Mouse (Mus musculus) G1E (cell line): ENCODE measurements around the gene Myh6. TPM values are rescaled to one million over a fixed set of nuclear protein-coding genes. Genes with fewer than 3 reads are reported as not detected.

ENCODE experiments used
- ATAC-seq: 2 replicates; pipeline ENCODE4 v1.8.0; 2016; ENCODE audit warnings: mild to moderate bottlenecking; ENCODE audit not compliant: insufficient number of reproducible peaks, poor library complexity, low FRiP score, severe bottlenecking; ENCODE audit errors: extremely low read depth
- DNase-seq: peaks from one replicate; pipeline ENCODE4 v3.0.0; 2012; ENCODE audit warnings: low spot score
- H3K27me3 ChIP-seq: 2 replicates; pipeline ENCODE4 v1.6.1; 2012; ENCODE audit warnings: mild to moderate bottlenecking, low read length, inconsistent platforms; ENCODE audit not compliant: insufficient read depth
- H3K36me3 ChIP-seq: replicated peaks from 2 replicates; pipeline ENCODE3; 2012; ENCODE audit warnings: mild to moderate bottlenecking, inconsistent platforms
- H3K4me1 ChIP-seq: 2 replicates; pipeline ENCODE4 v1.6.1; 2012; ENCODE audit warnings: low read depth, low read length, inconsistent platforms, mixed read lengths; ENCODE audit not compliant: insufficient read depth
- H3K4me3 ChIP-seq: 2 replicates; pipeline ENCODE4 v1.5.1; 2012; ENCODE audit warnings: low read depth, mild to moderate bottlenecking, inconsistent platforms, low read length, moderate library complexity, mixed read lengths
- H3K9me3 ChIP-seq: replicated peaks from 2 replicates; pipeline ENCODE4 v1.6.1; 2012; ENCODE audit warnings: inconsistent platforms
- CTCF ChIP-seq: IDR thresholded peaks from 2 replicates; pipeline ENCODE4 v1.5.1; 2012; ENCODE audit warnings: low read depth, low read length, inconsistent platforms, mixed read lengths
- GATA1 ChIP-seq: IDR thresholded peaks from 2 replicates; pipeline ENCODE4 v1.6.1; 2012; ENCODE audit warnings: borderline replicate concordance, low read length, inconsistent platforms, mixed read lengths
- GATA2 ChIP-seq: IDR thresholded peaks from 2 replicates; pipeline ENCODE4 v1.6.1; 2012; ENCODE audit warnings: low read depth, low read length, inconsistent platforms, borderline replicate concordance
- POLR2AphosphoS5 ChIP-seq: IDR thresholded peaks from 2 replicates; pipeline ENCODE4 v1.6.1; 2012; ENCODE audit warnings: low read depth, low read length, inconsistent platforms; ENCODE audit not compliant: insufficient replicate concordance
- TAL1 ChIP-seq: conservative IDR thresholded peaks from 2 replicates; pipeline ENCODE4 v1.6.1; 2012; ENCODE audit warnings: low read depth, low read length, inconsistent platforms, mixed read lengths
- polyA plus RNA-seq: library from polyadenylated mRNA; stranded (reverse); fragments of >175 nt; gene quantifications from 2 replicates; pipeline ENCODE4 v1.2.3, GENCODE M21; 2012
- total RNA-seq, 2 experiments: library from RNA; stranded (forward) in 1 of 2; stranded (reverse) in 1 of 2; fragments of 200-1000 nt in 1 of 2; fragments of >200 nt in 1 of 2; fragmentation: Nextera tagmentation in 1 of 2; gene quantifications; 2 replicates each; pipeline ENCODE4 v1.2.3; 2014 to 2017

The Myh6 gene
- total and polyA plus RNA-seq, 3 experiments = 0.18 to 0.38 TPM; not detected in 1

GRCm38 (mm10) chr14:54936831-54937160, 29.9 kb downstream of the Myh6 start:
- Histone ChIP-seq H3K27me3 (peaks cover 34% of the 10 kb centered on the region), H3K4me3 (no peak overlapping the region), H3K36me3 (no peaks in the 10 kb centered on the region), H3K9me3 (no peaks in the 10 kb centered on the region), H3K4me1 (no peaks in the 10 kb centered on the region)
- DNase-seq (no peak), ATAC-seq (no peak)
- TF ChIP-seq GATA1 (no peak), GATA2 (no peak), CTCF (no peak), TAL1 (no peak), POLR2AphosphoS5 (no peak)

- Histone ChIP-seq H3K36me3 (no peaks in the 10 kb centered on the region), H3K4me1 (no peaks in the 10 kb centered on the region), H3K9me3 (no peaks in the 10 kb centered on the region), H3K4me3 (no peak within 1 kb of the TSS), H3K27me3 (peaks cover 33% of the 10 kb centered on the region)
- DNase-seq = no peak
- ATAC-seq = no peak
- TF ChIP-seq GATA2 = no peak
- TF ChIP-seq POLR2AphosphoS5 = no peak
- TF ChIP-seq GATA1 = no peak
- TF ChIP-seq CTCF = no peak
- no peak for TF ChIP-seq TAL1
Measured at GRCm38 (mm10) chr14:54935904-54936830, 30.6 kb downstream of the Myh6 start, which contains the start of gene Cmtm5. Cmtm5 (plus strand) TSS chr14:54936261.

- Histone ChIP-seq H3K27me3 (peaks cover 32% of the 10 kb centered on the region), H3K9me3 (no peaks in the 10 kb centered on the region), H3K4me1 (no peaks in the 10 kb centered on the region), H3K36me3 (no peaks in the 10 kb centered on the region), H3K4me3 (no peak within 1 kb of the TSS)
- DNase-seq (no peak), ATAC-seq (no peak)
- TF ChIP-seq POLR2AphosphoS5 (no peak), GATA1 (no peak), GATA2 (no peak), TAL1 (no peak), CTCF (no peak)
Measured at GRCm38 (mm10) chr14:54932645-54933150, 34.0 kb downstream of the Myh6 start, which contains the start of gene Il25. Il25 (plus strand) TSS chr14:54932695.

- DNase-seq (no peak), ATAC-seq (no peak)
- H3K27me3 ChIP-seq = peaks cover 44% of the 10 kb centered on the region
- no peak overlapping the region for H3K4me3 ChIP-seq
- H3K9me3 ChIP-seq = no peaks in the 10 kb centered on the region
- TF ChIP-seq TAL1 (no peak), GATA1 (no peak), GATA2 (no peak), POLR2AphosphoS5 (no peak), CTCF (no peak)
- H3K36me3 ChIP-seq = no peaks in the 10 kb centered on the region
- no peaks in the 10 kb centered on the region; the same call in 1 of the 2 replicates for H3K4me1 ChIP-seq
Measured at GRCm38 (mm10) chr14:54930431-54930830, 36.3 kb downstream of the Myh6 start.

GRCm38 (mm10) chr14:54929801-54930200, 36.9 kb downstream of the Myh6 start:
- Histone ChIP-seq H3K4me3 (no peak overlapping the region), H3K36me3 (no peaks in the 10 kb centered on the region), H3K27me3 (peaks cover 46% of the 10 kb centered on the region), H3K4me1 (peaks cover under 1% of the 10 kb centered on the region), H3K9me3 (no peaks in the 10 kb centered on the region)
- TF ChIP-seq POLR2AphosphoS5 = no peak
- TF ChIP-seq GATA2 = no peak
- no peak for TF ChIP-seq GATA1
- TF ChIP-seq CTCF = no peak
- TF ChIP-seq TAL1 = no peak
- no peak for ATAC-seq
- no peak for DNase-seq

GRCm38 (mm10) chr14:54927296-54927695, 39.4 kb downstream of the Myh6 start:
- TF ChIP-seq GATA2 (no peak), POLR2AphosphoS5 (no peak), TAL1 (no peak), GATA1 (no peak), CTCF (no peak)
- DNase-seq (no peak), ATAC-seq (no peak)
- Histone ChIP-seq H3K36me3 (no peaks in the 10 kb centered on the region), H3K27me3 (peaks cover 56% of the 10 kb centered on the region), H3K9me3 (no peaks in the 10 kb centered on the region), H3K4me3 (no peak overlapping the region), H3K4me1 (peaks cover 8% of the 10 kb centered on the region)
